Mouse (Mus musculus): ENCODE results near the gene Acap1.

Acap1 gene

GRCm38 (mm10) chr11:69837952-69838713 is 57.2 kb downstream of the Acap1 start, which contains the start of gene Tmem256:
Gene Tmem256 (plus strand): TSS chr11:69838514.
- DNase-seq (ENCODE audit: extremely low read depth, low read depth, low spot score): peak; percentile 91

GRCm38 (mm10) chr11:69837604-69837951 is 57.8 kb downstream of the Acap1 start, which contains the start of gene Nlgn2:
Gene Nlgn2 (minus strand): TSS chr11:69837784.
- DNase-seq (ENCODE audit: extremely low read depth, low read depth, low spot score): no peak

- DNase-seq (ENCODE audit: extremely low read depth, low read depth, low spot score): no peak
These were observed 58.4 kb downstream of the Acap1 start for GRCm38 (mm10) chr11:69836703-69837576.

GRCm38 (mm10) chr11:69835966-69836335 is 59.4 kb downstream of the Acap1 start:
- DNase-seq (ENCODE audit: extremely low read depth, low read depth, low spot score): no peak

GRCm38 (mm10) chr11:69835326-69835965 is 59.9 kb downstream of the Acap1 start:
- DNase-seq (ENCODE audit: extremely low read depth, low read depth, low spot score): no peak

- no peak for DNase-seq (ENCODE audit: extremely low read depth, low read depth, low spot score)
These were observed 61.3 kb downstream of the Acap1 start for GRCm38 (mm10) chr11:69834001-69834549.

- DNase-seq (ENCODE audit: extremely low read depth, low read depth, low spot score): no peak
These were observed 61.8 kb downstream of the Acap1 start for GRCm38 (mm10) chr11:69833554-69833953.

Measured in fat pad, adult 2 months (tissue).